Mouse (Mus musculus) midbrain, embryonic 12.5 days (tissue): ENCODE data around the gene 4930442H23Rik. TPM values are rescaled to one million over a fixed set of nuclear protein-coding genes. Genes with fewer than 3 reads are reported as not detected.

Experiments used
- ATAC-seq: fragments of 200-750 bp; cut with Nextera tagmentation; 2 replicates; pipeline ENCODE4 v1.8.0; 2017; ENCODE audit warnings: low read depth, moderate TSS enrichment, moderate library complexity; ENCODE audit not compliant: low FRiP score
- H3K27ac ChIP-seq: fragments of 300-500 bp; sonication (generic); replicated peaks from 2 replicates; pipeline ENCODE4 v1.5.1; 2016; ENCODE audit warnings: mild to moderate bottlenecking
- H3K27me3 ChIP-seq: fragments of 300-500 bp; sonication (generic); 2 replicates; pipeline ENCODE4 v1.6.1; 2016; ENCODE audit warnings: mild to moderate bottlenecking
- H3K36me3 ChIP-seq: fragments of 300-500 bp; sonication (generic); 2 replicates; pipeline ENCODE4 v1.6.1; 2016
- H3K4me1 ChIP-seq: fragments of 300-500 bp; sonication (generic); 2 replicates; pipeline ENCODE4 v1.6.1; 2016
- H3K4me2 ChIP-seq: fragments of 300-500 bp; sonication (generic); replicated peaks from 2 replicates; pipeline ENCODE4 v1.6.1; 2016; ENCODE audit warnings: mild to moderate bottlenecking, moderate library complexity
- H3K4me3 ChIP-seq: fragments of 300-500 bp; sonication (generic); 2 replicates; pipeline ENCODE4 v1.5.1; 2016; ENCODE audit warnings: mild to moderate bottlenecking
- H3K9ac ChIP-seq: fragments of 300-500 bp; sonication (generic); replicated peaks from 2 replicates; pipeline ENCODE4 v1.6.1; 2016; ENCODE audit warnings: mild to moderate bottlenecking, moderate library complexity
- H3K9me3 ChIP-seq: fragments of 300-500 bp; sonication (generic); 2 replicates; pipeline ENCODE4 v1.6.1; 2016; ENCODE audit warnings: mild to moderate bottlenecking
- WGBS: fragments of 180-500 bp; shearing (Covaris S2); methylation state at CpG from one replicate; pipeline ENCODE4 v1.1.7; 2016; 5-methylcytosine and 5-hydroxymethylcytosine counted together
- polyA plus RNA-seq: library from polyadenylated mRNA; unstranded; fragments of >200 nt; fragmentation: Nextera tagmentation; extraction: Ambion mirVana; gene quantifications from 2 replicates; pipeline ENCODE4 v1.2.1, GENCODE M21; 2016

The 4930442H23Rik gene
- polyA plus RNA-seq, 1 experiment from 2014 or later: not detected

GRCm38 (mm10) chr10:81216260-81216659 lies 32.6 kb upstream of the 4930442H23Rik start:
- WGBS: 90% methylated on average over 6 of the region's 6 CpGs
- Histone ChIP-seq H3K4me3 (no peak overlapping the region), H3K4me2 (no peak overlapping the region), H3K9me3 (0 out of 2 replicates have a peak, but pooled peaks cover 5% of the 10 kb centered on the region), H3K36me3 (peaks cover 77% of the 10 kb centered on the region), H3K4me1 (no peaks in the 10 kb centered on the region), H3K9ac (no peak overlapping the region), H3K27ac (no peak overlapping the region), H3K27me3 (no peaks in the 10 kb centered on the region)
- ATAC-seq: no peak

- Histone ChIP-seq H3K9me3 (0 out of 2 replicates have a peak, but pooled peaks cover 5% of the 10 kb centered on the region), H3K4me3 (no peak overlapping the region; the same call in 1 of the 2 replicates), H3K27me3 (no peaks in the 10 kb centered on the region), H3K36me3 (peaks cover 81% of the 10 kb centered on the region), H3K9ac (no peak overlapping the region), H3K4me2 (no peak overlapping the region), H3K4me1 (no peaks in the 10 kb centered on the region), H3K27ac (no peak overlapping the region)
- no peak for ATAC-seq
- 92% methylated on average over 5 of the region's 5 CpGs for WGBS
These were observed 26.5 kb upstream of the 4930442H23Rik start for GRCm38 (mm10) chr10:81210154-81210553.

GRCm38 (mm10) chr10:81204137-81204536 lies 20.5 kb upstream of the 4930442H23Rik start:
- H3K36me3 ChIP-seq: peaks cover 22% of the 10 kb centered on the region

GRCm38 (mm10) chr10:81202978-81203720 lies 19.5 kb upstream of the 4930442H23Rik start:
- ATAC-seq: no peak
- Histone ChIP-seq H3K4me1 (no peaks in the 10 kb centered on the region), H3K27ac (no peak overlapping the region), H3K9ac (no peak overlapping the region), H3K9me3 (no peaks in the 10 kb centered on the region), H3K36me3 (peaks cover 14% of the 10 kb centered on the region), H3K27me3 (peaks cover 22% of the 10 kb centered on the region), H3K4me3 (no peak overlapping the region), H3K4me2 (no peak overlapping the region)
- 70% methylated on average over 8 of the region's 8 CpGs for WGBS

More at GRCm38 (mm10) chr10:81204137-81204536, 20.5 kb upstream of the 4930442H23Rik start:
- no peak overlapping the region for H3K27ac ChIP-seq
- H3K4me1 ChIP-seq: no peaks in the 10 kb centered on the region
- no peak overlapping the region for H3K4me2 ChIP-seq
- H3K27me3 ChIP-seq: peaks cover 16% of the 10 kb centered on the region; the same call in 1 of the 2 replicates
- no peak for ATAC-seq
- no peak overlapping the region for H3K4me3 ChIP-seq
- WGBS: 76% methylated on average over 4 of the region's 4 CpGs
- no peaks in the 10 kb centered on the region for H3K9me3 ChIP-seq
- H3K9ac ChIP-seq: no peak overlapping the region; the same call in 1 of the 2 replicates

- Histone ChIP-seq H3K27ac (no peak within 1 kb of the TSS), H3K4me1 (no peaks in the 10 kb centered on the region), H3K4me3 (no peak within 1 kb of the TSS), H3K36me3 (peaks cover 4% of the 10 kb centered on the region; the same call in 1 of the 2 replicates), H3K27me3 (peaks cover 29% of the 10 kb centered on the region), H3K4me2 (no peak within 1 kb of the TSS), H3K9me3 (no peaks in the 10 kb centered on the region), H3K9ac (no peak within 1 kb of the TSS)
- WGBS: 52% methylated on average over 13 of the region's 13 CpGs
- ATAC-seq: no peak
These were observed 18.4 kb upstream of the 4930442H23Rik start, which contains the start of gene Nmrk2 for GRCm38 (mm10) chr10:81201807-81202758. Gene Nmrk2 (minus strand): TSS chr10:81202051.

- Histone ChIP-seq H3K4me3 (no peak overlapping the region), H3K27me3 (peaks cover 42% of the 10 kb centered on the region), H3K9me3 (no peaks in the 10 kb centered on the region), H3K27ac (no peak overlapping the region), H3K4me1 (no peaks in the 10 kb centered on the region), H3K9ac (no peak overlapping the region), H3K36me3 (no peaks in the 10 kb centered on the region), H3K4me2 (no peak overlapping the region)
- WGBS: 82% methylated on average over 20 of the region's 20 CpGs
- ATAC-seq: no peak
These were observed 17.1 kb upstream of the 4930442H23Rik start for GRCm38 (mm10) chr10:81200605-81201287.

- Histone ChIP-seq H3K36me3 (no peaks in the 10 kb centered on the region), H3K9ac (no peak overlapping the region), H3K4me1 (no peaks in the 10 kb centered on the region), H3K27ac (no peak overlapping the region), H3K4me2 (no peak overlapping the region), H3K4me3 (no peak overlapping the region), H3K9me3 (no peaks in the 10 kb centered on the region), H3K27me3 (peaks cover 48% of the 10 kb centered on the region)
- 88% methylated on average over 13 of the region's 13 CpGs for WGBS
- ATAC-seq: no peak
These were observed 16.5 kb upstream of the 4930442H23Rik start for GRCm38 (mm10) chr10:81200141-81200540.

- peaks cover 7% of the 10 kb centered on the region; the same call in 1 of the 2 replicates for H3K4me1 ChIP-seq
- H3K9me3 ChIP-seq: no peaks in the 10 kb centered on the region
- no peak overlapping the region for H3K4me3 ChIP-seq
- H3K27me3 ChIP-seq: peaks cover 60% of the 10 kb centered on the region
- ATAC-seq: no peak
- WGBS: 85% methylated on average over 6 of the region's 6 CpGs
- H3K27ac ChIP-seq: no peak overlapping the region
- H3K4me2 ChIP-seq: no peak overlapping the region
- no peak overlapping the region for H3K9ac ChIP-seq
- H3K36me3 ChIP-seq: no peaks in the 10 kb centered on the region
These were observed 15.3 kb upstream of the 4930442H23Rik start for GRCm38 (mm10) chr10:81198990-81199389.

GRCm38 (mm10) chr10:81198230-81198629 lies 14.6 kb upstream of the 4930442H23Rik start:
- no peak overlapping the region for H3K27ac ChIP-seq
- H3K4me2 ChIP-seq: no peak overlapping the region
- H3K9me3 ChIP-seq: no peaks in the 10 kb centered on the region
- no peak overlapping the region for H3K4me3 ChIP-seq
- no peak for ATAC-seq
- H3K9ac ChIP-seq: no peak overlapping the region
- H3K4me1 ChIP-seq: peaks cover 11% of the 10 kb centered on the region
- H3K36me3 ChIP-seq: no peaks in the 10 kb centered on the region
- 5% methylated on average over 9 of the region's 9 CpGs for WGBS
- H3K27me3 ChIP-seq: peaks cover 63% of the 10 kb centered on the region

- H3K9me3 ChIP-seq: no peaks in the 10 kb centered on the region
- peaks cover 19% of the 10 kb centered on the region for H3K4me1 ChIP-seq
- H3K36me3 ChIP-seq: no peaks in the 10 kb centered on the region
- H3K27ac ChIP-seq: no peak overlapping the region
- no peak overlapping the region for H3K4me2 ChIP-seq
- ATAC-seq: no peak
- peaks cover 63% of the 10 kb centered on the region for H3K27me3 ChIP-seq
- H3K4me3 ChIP-seq: no peak overlapping the region
- WGBS: 60% methylated on average over 6 of the region's 6 CpGs
- no peak overlapping the region for H3K9ac ChIP-seq
These were observed 13.7 kb upstream of the 4930442H23Rik start for GRCm38 (mm10) chr10:81197305-81197704.

GRCm38 (mm10) chr10:81196470-81197065 lies 12.9 kb upstream of the 4930442H23Rik start:
- H3K27me3 ChIP-seq: peaks cover 63% of the 10 kb centered on the region
- no peak for ATAC-seq

More at GRCm38 (mm10) chr10:81196470-81197065, 12.9 kb upstream of the 4930442H23Rik start:
- H3K27ac ChIP-seq: no peak overlapping the region
- no peaks in the 10 kb centered on the region for H3K36me3 ChIP-seq
- 71% methylated on average over 11 of the region's 11 CpGs for WGBS
- no peak overlapping the region; the same call in 1 of the 2 replicates for H3K9ac ChIP-seq
- peaks cover 26% of the 10 kb centered on the region for H3K4me1 ChIP-seq
- H3K4me3 ChIP-seq: no peak overlapping the region
- no peaks in the 10 kb centered on the region for H3K9me3 ChIP-seq
- no peak overlapping the region for H3K4me2 ChIP-seq
